Mouse (Mus musculus) lung, embryonic 16.5 days (tissue): Measurements from ENCODE around the gene Pkn2. TPM values are rescaled to one million over a fixed set of nuclear protein-coding genes. Genes with fewer than 3 reads are reported as not detected.

Experiments used
- polyA plus RNA-seq: library from polyadenylated mRNA; unstranded; fragments of >200 nt; fragmentation: Nextera tagmentation; extraction: Ambion mirVana; gene quantifications from 2 replicates; pipeline ENCODE4 v1.2.1, GENCODE M21; 2015

The Pkn2 gene
- polyA plus RNA-seq, 1 experiment from 2014 or later = 40.4 TPM

Other genes with a start within 250 kb of the Pkn2 start
- 12.7 and 14.0 TPM in 2 replicates for gene Kyat3, start 181.0 kb downstream of the Pkn2 start, polyA plus RNA-seq
- gene Gtf2b, start 117.0 kb downstream of the Pkn2 start, polyA plus RNA-seq = 91.6 and 94.9 TPM in 2 replicates